Mouse (Mus musculus) thymus, postnatal 14 days (tissue): ENCODE measurements around the gene Erp29.

Experiments
- DNase-seq: peaks from one replicate; pipeline ENCODE4 v3.0.0; 2021

Gene Erp29

DNA sequence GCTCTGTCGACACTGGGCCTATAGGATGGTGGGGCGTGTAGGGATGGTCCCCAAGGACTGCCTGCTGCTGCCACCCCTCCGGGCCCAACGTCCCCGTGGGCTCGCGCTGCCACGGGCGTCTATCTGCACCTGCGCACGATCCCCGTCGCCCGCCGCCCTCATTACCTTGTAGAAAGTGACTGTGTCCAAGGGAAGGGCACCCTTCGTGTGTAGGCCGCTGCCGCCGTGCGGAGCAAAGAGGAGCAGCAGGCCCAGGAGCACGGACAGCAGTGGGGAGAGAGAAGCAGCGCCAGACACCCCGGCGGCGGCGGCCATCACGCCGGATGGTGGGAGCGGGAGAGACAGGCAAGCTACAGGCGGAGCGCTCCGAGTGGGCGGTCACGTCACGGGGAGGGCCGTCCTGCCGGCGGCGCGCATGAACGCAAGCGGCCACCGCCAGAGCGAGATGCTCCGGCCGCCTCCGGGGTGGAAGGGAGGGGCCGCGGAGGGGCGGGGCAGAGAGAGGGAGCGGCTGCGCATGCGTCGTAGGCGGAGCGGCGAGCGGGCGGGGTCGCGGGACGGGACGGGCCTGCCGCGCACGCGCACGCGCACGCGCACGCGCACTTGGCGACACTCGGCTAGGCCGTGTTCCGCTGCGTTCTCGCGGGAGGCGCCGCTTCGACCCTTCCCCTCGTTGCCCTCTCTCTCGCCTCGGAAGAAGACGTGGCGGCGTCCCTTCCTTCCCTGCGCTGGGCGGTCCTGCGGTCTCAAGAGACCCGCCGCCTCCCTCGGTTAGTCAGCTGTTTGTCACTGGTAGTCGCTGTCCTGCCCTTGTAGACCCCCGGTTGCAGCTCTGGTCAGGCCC, at the start of gene Erp29:
Erp29 (minus strand) TSS at position 481 of the 844 bp plus-strand sequence.
- peak; percentile 99 for DNase-seq

GRCm38 (mm10) chr5:121501424-121501996, 49.2 kb upstream of the Erp29 start:
- DNase-seq = peak; percentile 7

GRCm38 (mm10) chr5:121500719-121501118, 48.4 kb upstream of the Erp29 start:
- DNase-seq = no peak

- DNase-seq = no peak
Observed at GRCm38 (mm10) chr5:121493305-121493704, 41.0 kb upstream of the Erp29 start.

GRCm38 (mm10) chr5:121484801-121485200, 32.5 kb upstream of the Erp29 start:
- DNase-seq = no peak

DNA sequence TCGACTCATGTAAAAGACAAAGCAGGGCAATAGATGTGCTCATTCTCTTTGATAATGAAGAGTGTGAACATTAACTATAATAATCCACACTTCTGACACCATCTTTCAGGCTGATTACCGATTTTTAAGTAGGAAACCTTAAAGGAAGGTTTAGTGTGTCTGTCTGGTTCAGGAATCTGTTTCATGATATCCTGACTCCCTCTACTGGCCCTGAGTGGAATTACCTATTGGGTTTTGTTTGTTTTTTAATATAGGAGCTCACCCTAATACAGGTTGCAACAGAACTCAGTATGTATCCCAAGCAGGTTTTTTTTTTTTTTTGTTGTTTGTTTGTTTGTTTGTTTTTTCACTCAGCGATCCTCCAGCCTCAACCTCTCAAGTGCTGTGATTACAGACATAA, 25.4 kb upstream of the Erp29 start:
- peak; percentile 55 for DNase-seq

GRCm38 (mm10) chr5:121476040-121476439, 23.7 kb upstream of the Erp29 start:
- no peak for DNase-seq

GRCm38 (mm10) chr5:121474610-121475009, 22.3 kb upstream of the Erp29 start:
- no peak for DNase-seq

GRCm38 (mm10) chr5:121472411-121472810, 20.1 kb upstream of the Erp29 start:
- DNase-seq = no peak

DNA sequence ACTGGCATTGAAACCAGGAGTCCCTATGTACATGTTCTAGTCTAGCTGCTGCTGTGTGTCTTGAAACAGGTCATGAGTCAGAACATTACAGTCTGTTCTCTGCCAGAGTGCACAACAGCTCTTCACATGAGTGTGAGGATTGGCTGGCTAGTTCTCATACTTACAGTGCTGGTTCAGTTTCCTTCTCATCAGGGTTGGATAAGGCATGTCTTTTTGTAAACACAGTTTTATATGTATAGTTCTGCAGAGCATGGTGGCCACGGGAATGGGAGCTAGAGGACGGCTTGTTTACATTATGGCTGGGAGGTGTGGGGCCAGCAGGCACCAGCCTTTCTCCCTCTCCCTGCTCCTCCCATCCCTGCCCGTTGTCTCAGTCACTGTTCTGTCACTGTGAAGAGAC, 17.3 kb upstream of the Erp29 start:
- no peak for DNase-seq

DNA sequence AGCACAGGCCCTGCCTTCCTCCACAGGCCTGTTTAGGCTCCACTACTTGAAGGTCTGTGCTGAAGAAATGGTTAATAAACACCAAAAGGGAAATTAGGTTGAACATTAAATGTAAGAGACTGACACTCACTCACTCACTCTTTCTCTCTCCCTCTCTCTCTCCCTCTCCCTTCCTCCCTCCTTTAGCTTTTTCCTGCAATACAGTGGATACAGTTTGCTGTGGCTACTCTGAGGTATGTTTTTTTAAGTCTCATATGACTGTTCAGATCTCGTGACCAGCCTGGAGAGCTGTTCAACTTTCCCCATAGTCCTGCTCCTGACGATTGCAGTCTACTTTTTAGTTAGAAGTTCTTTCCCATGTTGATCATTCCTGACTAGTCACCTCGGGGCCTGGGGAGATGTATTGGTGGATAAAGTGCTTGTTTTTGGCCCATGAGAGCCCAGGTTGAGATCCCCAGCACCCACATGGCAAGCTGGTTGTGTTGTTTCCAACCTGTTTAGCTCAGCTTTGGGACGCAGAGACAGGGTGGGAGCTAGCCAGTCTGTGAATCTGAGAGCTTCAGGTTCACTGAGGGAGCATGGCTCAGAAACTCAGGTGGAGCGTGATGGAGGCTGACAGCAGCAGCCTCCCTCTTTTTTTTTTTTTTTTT, 11.4 kb upstream of the Erp29 start:
- no peak for DNase-seq

GRCm38 (mm10) chr5:121462967-121463366, 10.7 kb upstream of the Erp29 start:
- DNase-seq = no peak

GRCm38 (mm10) chr5:121462171-121462502, 9.8 kb upstream of the Erp29 start:
- DNase-seq = no peak

DNA sequence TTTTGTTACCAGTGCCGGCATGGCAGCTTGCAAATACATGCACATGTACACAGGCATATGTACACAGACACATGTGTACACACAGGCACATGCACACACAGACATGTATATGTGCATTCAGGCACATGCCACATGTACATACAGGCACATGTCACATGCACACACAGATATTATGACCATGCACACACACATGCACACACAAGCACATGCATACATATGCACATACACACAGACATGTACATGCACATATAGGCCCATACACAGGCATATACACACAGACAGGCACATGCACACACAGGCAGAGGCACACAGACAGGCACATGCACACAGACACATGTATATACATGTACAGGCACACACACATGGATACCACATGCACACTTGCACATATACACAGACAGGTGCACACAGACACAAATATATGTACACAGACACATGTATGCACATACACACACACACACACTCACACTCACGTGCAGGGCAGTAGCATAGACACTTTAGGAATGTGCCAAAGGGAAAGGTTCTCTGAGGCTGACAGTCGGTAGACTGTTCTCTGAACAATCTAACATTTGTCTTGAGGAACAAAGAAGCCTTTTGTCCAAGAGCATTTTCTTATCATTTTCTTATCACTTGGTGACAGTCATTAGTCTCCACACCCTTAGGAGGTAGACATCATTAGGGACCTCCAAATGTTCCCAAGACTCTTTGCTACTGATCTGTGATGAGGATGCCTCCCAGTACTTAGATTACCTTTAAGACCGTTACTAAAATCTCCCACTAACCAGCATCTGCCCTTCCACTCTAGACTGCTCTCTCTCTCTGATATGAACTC, 9.2 kb upstream of the Erp29 start:
- no peak for DNase-seq

GRCm38 (mm10) chr5:121455510-121456265, 3.4 kb upstream of the Erp29 start:
- no peak for DNase-seq

GRCm38 (mm10) chr5:121454503-121454782, 2.1 kb upstream of the Erp29 start:
- no peak for DNase-seq

- DNase-seq = no peak
Observed at GRCm38 (mm10) chr5:121453743-121454502, 1.6 kb upstream of the Erp29 start.

- DNase-seq = no peak
Observed at GRCm38 (mm10) chr5:121452906-121453305, 600 bp upstream of the Erp29 start.

DNA sequence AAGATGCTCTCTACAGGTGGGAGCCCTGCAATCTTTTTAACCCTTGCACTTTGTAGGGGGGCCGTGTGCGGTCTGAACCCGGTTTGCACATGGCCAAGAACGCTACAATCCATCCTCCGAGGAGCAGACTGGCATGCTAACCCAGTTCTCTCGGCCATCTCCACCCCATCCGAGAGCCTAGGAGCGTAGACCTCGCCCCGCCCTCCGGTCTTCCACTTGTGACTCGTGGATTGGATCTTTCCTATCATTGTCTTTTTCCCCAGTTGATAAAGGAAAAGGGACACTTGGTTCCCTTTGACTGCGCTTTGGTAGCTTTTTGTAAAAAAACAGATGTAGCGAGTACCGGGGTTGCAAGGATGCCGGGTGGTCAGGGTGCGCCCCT, 671 bp downstream of the Erp29 start, which contains the start of gene Tmem116:
Tmem116 (plus strand) TSS at position 250 of the 382 bp plus-strand sequence.
- peak; percentile 40 for DNase-seq

DNA sequence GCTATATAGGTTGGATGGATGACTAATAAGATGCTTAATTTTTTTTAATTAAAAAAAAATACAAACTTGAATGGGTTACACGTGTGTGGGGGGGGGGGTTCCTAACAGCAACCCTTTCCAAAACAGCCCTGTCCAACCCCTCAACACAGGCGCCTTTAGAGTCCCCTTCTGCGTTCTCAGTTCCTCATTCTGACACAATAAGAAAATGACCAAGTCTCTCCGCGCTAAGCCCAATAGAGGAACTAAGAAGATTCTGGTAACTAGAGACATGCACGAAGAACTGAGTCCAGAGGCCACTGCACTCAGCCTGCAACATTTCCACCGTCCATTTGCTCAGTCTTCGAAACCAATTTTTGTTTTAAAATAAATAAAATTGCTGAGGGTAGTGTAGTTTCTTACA, 1.1 kb downstream of the Erp29 start:
- no peak for DNase-seq

- no peak for DNase-seq
Observed at GRCm38 (mm10) chr5:121450476-121450875, 1.8 kb downstream of the Erp29 start.

DNA sequence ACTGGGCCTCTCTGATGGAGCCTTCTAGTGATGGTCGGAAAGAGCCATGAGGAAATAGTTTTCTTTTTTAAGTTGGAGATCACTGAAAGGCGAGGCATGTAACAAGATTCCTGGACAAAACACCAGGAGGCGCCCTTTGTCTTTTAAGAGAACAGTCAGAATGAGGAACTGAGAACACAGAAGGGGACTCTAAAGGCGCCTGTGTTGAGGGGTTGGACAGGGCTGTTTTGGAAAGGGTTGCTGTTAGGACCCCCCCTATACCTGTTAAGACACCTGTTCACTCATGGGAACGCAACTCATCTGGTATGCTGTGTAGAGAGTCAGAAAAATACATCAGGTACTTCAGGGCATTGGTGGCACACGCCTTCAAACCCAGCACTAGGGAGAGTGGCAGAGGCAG, 2.3 kb downstream of the Erp29 start:
- peak; percentile 76 for DNase-seq
